Mouse (Mus musculus) erythroblast, embryonic 14.5 days (primary cell): ENCODE measurements around the gene Dpp6.

ENCODE experiments used
- GATA1 ChIP-seq: IDR thresholded peaks from 2 replicates; pipeline ENCODE4 v1.6.1; 2012; ENCODE audit warnings: low read length, inconsistent platforms, mixed read lengths
- TAL1 ChIP-seq: IDR thresholded peaks from 3 replicates; pipeline ENCODE4 v1.6.1; 2012; ENCODE audit warnings: low read length, inconsistent platforms, mixed read lengths

GRCm38 (mm10) chr5:27408854-27409253 lies 591.9 kb downstream of the Dpp6 start:
- TF ChIP-seq GATA1 (no peak), TAL1 (no peak)
